Mouse (Mus musculus) bone marrow, adult 2 months (tissue): ENCODE measurements around the gene 9830107B12Rik.

Source experiments
- CTCF ChIP-seq: fragments of 200-500 bp; IDR thresholded peaks from 2 replicates; pipeline ENCODE4 v1.5.1; 2011; ENCODE audit warnings: low read length, control low read depth; ENCODE audit not compliant: control insufficient read depth, insufficient read depth
- POLR2A ChIP-seq: fragments of 200-500 bp; IDR thresholded peaks from 2 replicates; pipeline ENCODE4 v1.6.1; 2011; ENCODE audit warnings: low read depth, mild to moderate bottlenecking, control low read depth, low read length, borderline replicate concordance; ENCODE audit not compliant: control insufficient read depth

DNA sequence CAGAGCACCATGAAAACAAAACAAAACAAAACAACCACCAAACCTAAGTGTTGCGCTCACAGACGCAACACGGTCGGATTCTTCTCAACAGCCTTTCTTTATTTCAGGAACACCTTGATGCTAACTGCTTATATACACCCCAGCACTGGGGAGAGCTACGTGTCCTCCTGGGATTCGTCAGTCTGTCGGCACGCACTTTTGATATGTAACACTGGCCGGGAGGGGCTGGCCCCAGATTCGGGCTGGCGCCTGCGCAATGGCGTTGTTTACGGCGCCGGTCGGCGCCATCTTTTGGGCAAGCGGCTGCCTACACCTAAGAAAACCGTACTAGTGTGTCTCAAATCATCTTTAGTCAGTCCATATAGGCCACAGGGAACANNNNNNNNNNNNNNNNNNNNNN lies 25.6 kb downstream of the 9830107B12Rik start:
- no peak for TF ChIP-seq CTCF
- TF ChIP-seq POLR2A, result no peak
